ENCODE assay signal across 8 mouse cellular contexts in genomic region chr4:148626623-148627185, GRCm38 (mm10). TPM values are rescaled to one million over a fixed set of nuclear protein-coding genes. Genes with fewer than 3 reads are reported as not detected.
DNase-seq lines count a peak whose midpoint lies in the region; ATAC-seq and TF ChIP-seq lines count a peak whose summit lies in the region.

Gene Tardbp (minus strand): TSS chr4:148627019.

- H3K79me3 ChIP-seq in C2C12 (ENCODE audit: low read depth), result peaks cover 44% of the 10 kb centered on the region

- H3K79me2 ChIP-seq in C2C12 (ENCODE audit: control insufficient read depth, insufficient read depth), result peaks cover 49% of the 10 kb centered on the region

- peaks cover 34% of the 10 kb centered on the region for H3K36me3 ChIP-seq in C2C12 (ENCODE audit: control insufficient read depth, insufficient read depth)
- H3K36me3 ChIP-seq in erythroblast, embryonic 14.5 days (ENCODE audit: control insufficient read depth), result peaks cover 39% of the 10 kb centered on the region
- peaks cover 33% of the 10 kb centered on the region for H3K36me3 ChIP-seq in heart, embryonic 12.5 days
- H3K36me3 ChIP-seq in kidney, postnatal 0 days (ENCODE audit: insufficient read depth, low read length), result peaks cover 24% of the 10 kb centered on the region
- H3K36me3 ChIP-seq in liver, embryonic 11.5 days (ENCODE audit: control insufficient read depth, insufficient read depth, low read length), result peaks cover 25% of the 10 kb centered on the region
- peaks cover 32% of the 10 kb centered on the region for H3K36me3 ChIP-seq in stomach, embryonic 14.5 days (ENCODE audit: control insufficient read depth, insufficient read depth, low read length)

- peak within 1 kb of the TSS; percentile 100 for H3K9ac ChIP-seq in heart, embryonic 12.5 days
- H3K9ac ChIP-seq in kidney, postnatal 0 days (ENCODE audit: low read depth, low read length), result peak within 1 kb of the TSS; percentile 99
- peak within 1 kb of the TSS; percentile 97 for H3K9ac ChIP-seq in liver, embryonic 11.5 days (ENCODE audit: low read depth, low read length)
- peak within 1 kb of the TSS; percentile 99 for H3K9ac ChIP-seq in stomach, embryonic 14.5 days (replicated peaks; ENCODE audit: low read depth, low read length)

- peak within 1 kb of the TSS; percentile 89 for H3K4me3 ChIP-seq in C2C12 (ENCODE audit: insufficient read depth, poor library complexity, severe bottlenecking)
- H3K4me3 ChIP-seq in erythroblast, embryonic 14.5 days (replicated peaks), result peak within 1 kb of the TSS; percentile 100
- peak within 1 kb of the TSS; percentile 95 for H3K4me3 ChIP-seq in heart, embryonic 12.5 days
- peak within 1 kb of the TSS; percentile 92 for H3K4me3 ChIP-seq in kidney, postnatal 0 days (replicated peaks; ENCODE audit: low read depth, low read length)
- H3K4me3 ChIP-seq in liver, embryonic 11.5 days (ENCODE audit: low read depth, low read length), result peak within 1 kb of the TSS; percentile 82
- peak within 1 kb of the TSS; percentile 100 for H3K4me3 ChIP-seq in stomach, embryonic 14.5 days (ENCODE audit: low read depth, low read length)

- peak; percentile 97 for ATAC-seq in heart, embryonic 12.5 days (ENCODE audit: insufficient number of reproducible peaks, low FRiP score)
- ATAC-seq in kidney, postnatal 0 days (replicated peaks; ENCODE audit: low FRiP score, low read depth), result peak; percentile 97
- peak; percentile 93 for ATAC-seq in liver, embryonic 11.5 days (replicated peaks; ENCODE audit: low FRiP score)
- peak; percentile 95 for ATAC-seq in stomach, embryonic 14.5 days (ENCODE audit: insufficient number of reproducible peaks, insufficient read depth, low FRiP score, low read depth)

- H3K27ac ChIP-seq in heart, embryonic 12.5 days (ENCODE audit: poor library complexity, severe bottlenecking), result peak within 1 kb of the TSS; percentile 97
- H3K27ac ChIP-seq in kidney, postnatal 0 days, result peak within 1 kb of the TSS; percentile 97
- peak within 1 kb of the TSS; percentile 85 for H3K27ac ChIP-seq in liver, embryonic 11.5 days (ENCODE audit: low read depth, low read length)
- H3K27ac ChIP-seq in stomach, embryonic 14.5 days (ENCODE audit: low read length), result peak within 1 kb of the TSS; percentile 97

- H3K27me3 ChIP-seq in C2C12 (ENCODE audit: control insufficient read depth, insufficient read depth, insufficient read length), result no peaks in the 10 kb centered on the region
- no peaks in the 10 kb centered on the region for H3K27me3 ChIP-seq in erythroblast, embryonic 14.5 days (ENCODE audit: control insufficient read depth)
- no peaks in the 10 kb centered on the region for H3K27me3 ChIP-seq in heart, embryonic 12.5 days (replicated peaks)
- no peaks in the 10 kb centered on the region for H3K27me3 ChIP-seq in kidney, postnatal 0 days (ENCODE audit: insufficient read depth, low read length)
- no peaks in the 10 kb centered on the region for H3K27me3 ChIP-seq in liver, embryonic 11.5 days (replicated peaks; ENCODE audit: control insufficient read depth, insufficient read depth, low read length)
- no peaks in the 10 kb centered on the region for H3K27me3 ChIP-seq in stomach, embryonic 14.5 days (ENCODE audit: control insufficient read depth, insufficient read depth, low read length)

- no peaks in the 10 kb centered on the region for H3K9me3 ChIP-seq in erythroblast, embryonic 14.5 days (ENCODE audit: control insufficient read depth, low read length)
- H3K9me3 ChIP-seq in heart, embryonic 12.5 days (replicated peaks), result no peaks in the 10 kb centered on the region
- no peaks in the 10 kb centered on the region for H3K9me3 ChIP-seq in kidney, postnatal 0 days (replicated peaks; ENCODE audit: low read length)
- H3K9me3 ChIP-seq in liver, embryonic 11.5 days (ENCODE audit: control insufficient read depth, low read length), result no peaks in the 10 kb centered on the region
- no peaks in the 10 kb centered on the region for H3K9me3 ChIP-seq in stomach, embryonic 14.5 days (ENCODE audit: control insufficient read depth, low read depth, low read length)

- peak; percentile 98 for DNase-seq in brain, embryonic 14.5 days (ENCODE audit: low read depth)
- DNase-seq in kidney, postnatal 0 days (ENCODE audit: low spot score), result peak; percentile 97
- DNase-seq in liver, embryonic 11.5 days (ENCODE audit: low spot score), result peak; percentile 95
- peak; percentile 98 for DNase-seq in naive thymus-derived CD4-positive, alpha-beta T cell, adult 2 months (ENCODE audit: low read depth)

- peak within 1 kb of the TSS; percentile 96 for H3ac ChIP-seq in C2C12 (ENCODE audit: control insufficient read depth, insufficient read length, low read depth)

- under 1% methylated on average over 51 of the region's 51 CpGs for WGBS in heart, embryonic 12.5 days
- WGBS in kidney, postnatal 0 days, result under 1% methylated on average over 51 of the region's 51 CpGs
- WGBS in liver, embryonic 11.5 days, result under 1% methylated on average over 51 of the region's 51 CpGs
- WGBS in stomach, embryonic 14.5 days, result under 1% methylated on average over 51 of the region's 51 CpGs

- H3K4me2 ChIP-seq in heart, embryonic 12.5 days, result peak within 1 kb of the TSS; percentile 96
- peak within 1 kb of the TSS; percentile 64 for H3K4me2 ChIP-seq in kidney, postnatal 0 days (ENCODE audit: low read length)
- H3K4me2 ChIP-seq in liver, embryonic 11.5 days, result peak within 1 kb of the TSS; percentile 87
- peak within 1 kb of the TSS; percentile 85 for H3K4me2 ChIP-seq in stomach, embryonic 14.5 days (replicated peaks; ENCODE audit: low read depth, low read length)

- TF ChIP-seq CTCF in C2C12 (IDR thresholded peaks at IDR 0.05; ENCODE audit: control insufficient read depth, insufficient read depth, insufficient read length), result no peak
- no peak for TF ChIP-seq CTCF in brain, embryonic 14.5 days (IDR thresholded peaks at IDR 0.05; ENCODE audit: borderline replicate concordance, extremely low read depth, insufficient read depth, insufficient read length)
- TF ChIP-seq CTCF in kidney, postnatal 0 days (IDR thresholded peaks at IDR 0.05; ENCODE audit: low read depth), result peak; percentile 8; the same call in 1 of the 2 replicates

- peak; percentile 92 for TF ChIP-seq POLR2A in brain, embryonic 14.5 days (IDR thresholded peaks at IDR 0.05; ENCODE audit: borderline replicate concordance, extremely low read depth, insufficient read depth, insufficient read length, poor library complexity, severe bottlenecking)

- H3K4me1 ChIP-seq in erythroblast, embryonic 14.5 days (ENCODE audit: control insufficient read depth), result peaks cover 35% of the 10 kb centered on the region
- peaks cover 20% of the 10 kb centered on the region for H3K4me1 ChIP-seq in heart, embryonic 12.5 days (replicated peaks)
- H3K4me1 ChIP-seq in kidney, postnatal 0 days (replicated peaks; ENCODE audit: insufficient read depth, low read length), result peaks cover 15% of the 10 kb centered on the region
- H3K4me1 ChIP-seq in liver, embryonic 11.5 days (replicated peaks; ENCODE audit: control insufficient read depth, insufficient read depth, low read length), result peaks cover 20% of the 10 kb centered on the region
- peaks cover 15% of the 10 kb centered on the region; the same call in 1 of the 2 replicates for H3K4me1 ChIP-seq in stomach, embryonic 14.5 days (ENCODE audit: control insufficient read depth, insufficient read depth, low read length)

TF ChIP-seq in C2C12, 6 proteins besides CTCF, POLR2A, EP300 and RAD21:
- TF ChIP-seq USF1 (IDR thresholded peaks at IDR 0.05; ENCODE audit: low read depth), result no peak
- no peak for TF ChIP-seq FOSL1 (IDR thresholded peaks at IDR 0.05; ENCODE audit: insufficient read depth, low read length, poor library complexity, severe bottlenecking)
- no peak for TF ChIP-seq MYOD1 (IDR thresholded peaks at IDR 0.05; ENCODE audit: control insufficient read depth, insufficient read length, low read depth)
- TF ChIP-seq MAX (IDR thresholded peaks at IDR 0.05), result no peak

RNA-seq across cellular contexts. Expression of gene Tardbp, which starts in this region (rescaled TPM):
- polyA plus RNA-seq in C2C12 (2012; fragmentation: generic; extraction: Trizol), result 198 TPM
- polyA plus RNA-seq in brain, embryonic 14.5 days (2012; rRNA removed), result 438 and 625 TPM in 2 replicates
- 2.2 and 3.0 TPM in 2 replicates for polyA plus RNA-seq in erythroblast, embryonic 14.5 days (2012)
- 200 and 211 TPM in 2 replicates for polyA plus RNA-seq in heart, embryonic 12.5 days (2016; fragmentation: Nextera tagmentation; extraction: Ambion mirVana)
- polyA plus RNA-seq in kidney, postnatal 0 days (2015; fragmentation: Nextera tagmentation; extraction: Ambion mirVana), result 241 and 281 TPM in 2 replicates
- 226 and 230 TPM in 2 replicates for polyA plus RNA-seq in liver, embryonic 11.5 days (2014; fragmentation: Nextera tagmentation; extraction: Ambion mirVana)
- polyA plus RNA-seq in stomach, embryonic 14.5 days (2014; fragmentation: Nextera tagmentation; extraction: Ambion mirVana), result 154 and 159 TPM in 2 replicates

Comparison
In these comparisons a context has a peak if more than half of its experiments do, and no peak if none do; other contexts are left out.
1. Peak in every context shown above with its lines: DNase-seq, ATAC-seq, H3K4me3 ChIP-seq and H3K27ac ChIP-seq.
2. RNA of gene Tardbp (polyA plus RNA-seq): 438 to 625 TPM in brain, embryonic 14.5 days, 241 to 281 TPM in kidney, postnatal 0 days, 226 to 230 TPM in liver, embryonic 11.5 days, 200 to 211 TPM in heart, embryonic 12.5 days, 198 TPM in C2C12 (single experiment) and 154 to 159 TPM in stomach, embryonic 14.5 days; 2.2 to 3.0 TPM in erythroblast, embryonic 14.5 days; every median in the first group is over 10 times any median in the second.